Mouse (Mus musculus) c-Kit-negative CD71-positive TER-119-positive erythroid progenitor cells, embryonic 14.5 days (primary cell): ENCODE data around the gene Tmem110.

Source experiments
- DNase-seq: peaks from one replicate; pipeline ENCODE4 v3.0.0-alpha.2; 2013; ENCODE audit warnings: low read depth, low spot score

The Tmem110 gene

DNA sequence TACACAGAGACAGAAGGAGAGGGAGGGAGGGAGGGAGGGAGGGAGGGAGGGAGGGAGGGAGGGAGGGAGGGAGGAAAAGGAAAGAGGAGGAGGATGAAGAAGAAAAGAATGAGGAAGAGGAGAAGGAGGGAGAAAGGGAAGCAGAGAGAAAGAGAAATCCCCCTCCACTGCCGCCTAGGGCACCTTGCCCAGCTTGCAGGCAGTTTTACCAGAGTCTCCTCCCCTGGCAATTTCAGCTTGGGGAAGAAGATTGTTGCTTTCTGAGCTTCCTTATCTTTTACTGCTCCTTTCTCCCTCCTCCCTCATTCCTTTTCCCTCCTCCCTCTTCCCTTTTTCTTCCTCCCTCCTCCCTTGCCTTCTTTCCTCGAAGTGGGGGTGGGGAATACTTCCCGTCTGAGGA lies 77.6 kb downstream of the Tmem110 start:
- DNase-seq = no peak

DNA sequence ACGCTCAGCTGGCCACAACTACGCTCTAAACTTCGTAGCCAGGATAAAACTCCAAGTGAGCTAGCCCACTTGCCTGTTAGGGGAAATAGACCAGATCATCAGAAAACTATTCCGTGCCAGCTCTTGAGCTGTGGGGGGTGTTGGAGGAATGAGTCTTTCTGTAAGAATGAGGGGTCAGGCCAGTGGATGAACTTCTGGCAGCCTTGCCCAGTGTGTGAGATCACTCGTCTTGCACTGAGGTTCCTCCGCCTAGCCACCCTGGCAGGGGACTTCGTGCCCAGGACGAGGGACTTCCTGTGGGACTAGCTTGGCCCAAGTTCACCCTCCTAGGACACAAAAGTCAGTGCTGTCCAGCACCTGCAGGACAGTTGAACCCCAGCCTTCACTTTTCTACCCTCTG lies 78.9 kb downstream of the Tmem110 start:
- no peak for DNase-seq

DNA sequence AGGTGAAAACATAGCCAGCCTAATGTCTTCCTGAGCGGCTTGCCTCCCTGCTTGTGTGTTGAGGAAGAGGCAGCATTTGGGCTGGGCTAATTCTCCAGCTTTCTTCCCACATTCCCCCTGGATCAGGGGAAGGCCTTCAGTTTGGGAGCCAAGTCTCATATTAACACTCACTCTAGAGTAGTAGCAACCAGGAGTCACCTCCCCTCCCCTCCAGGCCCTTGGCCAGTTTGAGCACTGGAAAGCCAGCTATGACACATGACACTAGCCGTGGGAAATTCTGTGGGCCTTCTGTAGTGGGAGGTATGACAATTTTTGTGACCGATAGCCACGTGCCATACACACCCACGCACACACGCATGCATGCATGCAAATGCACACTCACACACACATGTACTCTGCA lies 80.6 kb downstream of the Tmem110 start:
- no peak for DNase-seq

DNA sequence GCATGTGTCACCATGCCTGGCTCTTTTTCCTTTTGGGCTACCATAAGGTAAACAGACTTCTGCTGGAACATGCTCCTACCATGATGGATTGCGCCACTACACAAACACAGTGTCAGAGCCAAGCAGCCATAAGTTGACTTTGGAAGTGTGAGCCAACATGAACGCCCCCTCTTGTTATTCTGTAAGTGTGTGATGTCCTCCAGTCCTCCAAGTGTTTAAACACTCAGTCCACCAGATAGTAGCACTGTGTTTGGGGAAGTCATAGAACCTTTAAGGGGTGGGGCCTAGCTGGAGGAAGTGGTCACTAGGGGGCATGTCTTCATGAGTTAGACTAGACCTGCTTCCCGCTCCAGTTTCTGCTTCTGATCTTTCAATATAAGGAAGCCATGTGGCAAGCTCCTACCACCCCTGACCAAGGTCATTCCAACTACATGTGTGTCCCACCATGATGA lies 82.5 kb downstream of the Tmem110 start:
- DNase-seq = no peak

DNA sequence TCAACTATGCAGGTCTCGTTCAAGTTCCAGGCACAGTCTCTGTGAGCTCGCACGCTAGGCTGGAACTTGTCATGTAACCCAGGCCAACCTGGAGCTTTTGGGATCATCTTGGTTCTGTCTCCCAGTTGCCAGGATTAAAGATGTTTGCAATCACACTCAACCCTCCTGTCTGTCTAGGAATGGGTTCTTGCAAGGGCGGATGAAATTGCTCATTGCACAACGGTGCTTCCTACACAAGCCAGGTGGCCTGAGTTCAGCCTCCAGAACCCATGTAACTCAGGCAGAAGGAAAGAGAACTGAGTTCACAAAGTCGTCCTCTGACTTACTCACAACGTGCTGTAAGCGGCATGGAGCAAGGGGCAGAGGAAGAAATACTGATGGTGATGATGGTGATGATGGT lies 85.8 kb downstream of the Tmem110 start:
- DNase-seq = no peak

DNA sequence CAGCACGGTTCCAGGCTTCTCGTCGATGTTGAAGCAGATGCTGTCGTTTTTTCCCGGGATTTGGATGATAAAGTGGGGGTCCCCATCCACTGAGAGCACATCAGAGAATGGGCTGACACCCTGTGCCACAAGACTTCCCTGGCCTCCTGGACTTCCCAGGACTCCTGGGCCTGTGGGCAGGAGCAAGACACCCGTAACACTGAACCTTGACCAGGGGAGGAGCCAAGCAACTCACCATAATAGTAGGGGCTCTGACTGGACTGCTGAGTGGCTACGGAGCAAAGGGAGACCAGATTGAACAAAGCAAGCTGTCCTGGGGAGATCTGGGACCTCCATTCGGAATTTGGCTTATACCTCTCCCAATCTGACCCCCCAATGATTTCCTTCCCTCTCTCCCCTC lies 87.3 kb downstream of the Tmem110 start:
- no peak for DNase-seq

DNA sequence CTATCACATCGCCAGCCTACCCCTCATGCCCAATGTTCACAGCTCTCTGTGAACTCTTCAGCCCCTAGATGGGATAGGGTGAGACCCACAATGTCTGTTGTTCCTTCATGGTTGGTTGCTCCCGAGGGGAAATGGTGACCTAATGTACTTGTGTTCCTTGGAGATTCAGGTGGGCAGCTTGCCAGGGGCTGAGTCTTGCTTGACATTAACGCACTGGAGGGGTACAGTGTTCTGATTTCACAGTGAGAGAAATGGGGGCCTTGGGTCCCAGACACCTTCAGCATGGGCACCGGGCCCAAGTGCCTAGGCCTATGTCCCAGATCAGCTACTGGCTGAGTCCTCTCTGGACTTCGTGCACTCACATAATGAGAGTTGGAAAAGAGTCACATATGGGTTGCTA lies 88.0 kb downstream of the Tmem110 start:
- no peak for DNase-seq

DNA sequence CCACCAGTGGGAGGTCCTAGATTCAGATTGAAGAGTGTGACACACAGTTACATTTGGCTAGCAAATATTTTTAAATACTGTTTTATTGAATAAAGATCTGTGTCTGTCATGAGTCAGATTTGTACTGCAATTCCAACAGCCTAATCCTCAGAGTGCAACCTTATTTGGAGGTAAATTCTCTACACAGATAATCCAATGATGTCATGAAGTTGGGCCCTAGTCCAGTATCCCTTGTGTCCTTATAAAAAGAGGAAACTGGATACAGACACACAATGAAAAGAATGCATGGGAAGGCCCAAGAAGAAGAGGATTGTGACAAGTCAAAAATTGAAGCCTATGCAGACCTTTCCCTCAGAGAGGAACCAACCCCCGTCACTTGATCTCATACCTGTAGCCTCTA lies 91.1 kb downstream of the Tmem110 start:
- DNase-seq = no peak

DNA sequence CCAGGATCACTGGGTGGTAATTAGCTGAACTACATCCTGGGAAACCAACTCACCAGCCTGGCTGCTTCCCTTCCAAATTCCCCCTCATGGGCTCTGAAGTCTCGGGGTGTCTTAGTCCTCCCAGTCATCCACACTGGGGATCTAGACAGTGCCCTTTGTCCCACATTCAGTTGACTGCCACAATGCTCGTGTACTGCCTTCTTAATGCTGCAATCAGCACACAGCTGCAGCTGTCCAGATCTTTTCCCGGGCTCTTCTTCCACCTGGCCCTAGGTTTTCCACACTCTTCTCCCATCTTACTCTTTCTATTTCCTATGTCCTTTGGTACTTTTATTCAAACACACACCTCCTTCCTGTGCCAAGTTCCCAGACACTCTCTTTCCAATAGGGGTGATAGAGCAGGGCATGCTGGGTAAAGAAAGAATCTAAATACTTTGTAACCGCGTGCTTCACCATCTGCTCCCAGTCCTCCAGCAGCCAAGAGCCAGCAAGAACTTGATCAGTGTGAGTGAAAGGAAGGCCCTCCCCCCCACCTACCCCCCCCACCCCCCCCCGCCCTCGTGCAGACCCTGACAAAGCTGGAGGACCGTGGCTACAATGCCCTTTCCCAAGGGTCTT lies 96.8 kb downstream of the Tmem110 start:
- no peak for DNase-seq

DNA sequence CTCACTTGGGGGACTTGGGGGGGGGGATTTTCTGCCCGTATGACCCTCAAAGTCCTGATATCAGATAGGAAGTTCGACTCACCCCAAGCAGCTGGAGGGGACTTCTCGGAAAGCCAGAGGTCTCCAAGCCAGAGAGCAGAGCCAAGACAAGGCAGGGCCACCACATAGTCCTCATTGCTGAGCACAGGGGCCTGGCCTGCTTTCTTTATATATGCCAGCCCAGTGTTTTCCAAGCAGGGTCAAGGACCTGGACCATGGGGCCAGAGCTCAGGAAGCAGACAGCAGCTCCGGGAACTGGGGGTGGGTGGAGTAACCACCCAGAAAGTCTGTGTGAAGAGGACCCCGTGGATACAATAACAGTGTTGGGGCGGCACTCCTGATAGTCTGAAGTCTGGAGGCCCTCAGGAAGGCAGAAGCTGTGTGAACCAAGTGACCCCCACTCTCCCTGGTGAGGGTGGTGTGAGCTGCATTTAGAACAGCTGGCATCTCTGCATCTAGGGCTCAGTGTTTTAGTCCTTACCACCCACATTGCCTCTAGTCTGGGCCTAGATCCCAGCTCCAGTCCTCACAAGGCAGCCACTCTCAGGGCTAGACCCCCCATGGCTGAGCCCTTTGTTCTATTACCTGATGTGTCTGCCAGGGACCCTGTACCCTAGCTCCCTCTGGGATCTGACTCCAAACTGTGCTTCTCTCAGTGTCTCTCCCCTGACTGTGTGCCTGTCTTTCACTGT lies 98.2 kb downstream of the Tmem110 start, which contains the start of gene Itih3:
Itih3 (minus strand) TSS at position 386 of the 731 bp plus-strand sequence.
- DNase-seq = no peak

DNA sequence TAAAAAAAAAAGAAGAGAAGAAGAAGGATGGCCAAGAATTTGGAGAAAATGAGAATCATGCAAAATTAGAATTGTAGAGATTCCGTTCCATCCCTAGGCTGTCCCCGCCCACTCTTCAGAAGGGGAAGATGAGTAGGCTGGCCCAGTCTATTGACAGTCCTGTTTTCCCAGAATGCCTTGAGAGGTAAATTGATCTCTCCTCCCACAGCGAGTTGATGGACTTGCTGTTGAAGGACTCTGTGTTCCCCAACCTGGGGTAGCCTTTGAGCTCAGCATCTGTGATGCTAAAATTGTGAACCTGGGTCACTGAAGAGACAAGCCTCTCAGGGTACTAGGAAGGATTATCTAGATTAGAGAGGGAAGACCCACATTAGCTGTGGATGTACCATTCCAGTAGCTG lies 100.1 kb downstream of the Tmem110 start:
- DNase-seq = no peak
